Mouse (Mus musculus) midbrain, postnatal 0 days (tissue): Measurements from ENCODE around the gene St8sia2. TPM values are rescaled to one million over a fixed set of nuclear protein-coding genes. Genes with fewer than 3 reads are reported as not detected.

Experiments used
- ATAC-seq: fragments of 200-750 bp; cut with Nextera tagmentation; 2 replicates; pipeline ENCODE4 v1.8.0; 2017; ENCODE audit warnings: moderate number of reproducible peaks, mild to moderate bottlenecking, moderate TSS enrichment, moderate library complexity; ENCODE audit not compliant: low FRiP score
- DNase-seq: peaks from one replicate; pipeline ENCODE4 v3.0.0-alpha.2; 2015; ENCODE audit warnings: low spot score
- H3K27ac ChIP-seq: fragments of 300-500 bp; sonication (generic); 2 replicates; pipeline ENCODE4 v1.5.1; 2014; ENCODE audit warnings: low read depth, mild to moderate bottlenecking, low read length, mixed read lengths
- H3K27me3 ChIP-seq: fragments of 300-500 bp; sonication (generic); 2 replicates; pipeline ENCODE4 v1.6.1; 2014; ENCODE audit warnings: low read length, control low read depth, mixed read lengths; ENCODE audit not compliant: insufficient read depth
- H3K36me3 ChIP-seq: fragments of 300-500 bp; sonication (generic); 2 replicates; pipeline ENCODE4 v1.6.1; 2014; ENCODE audit warnings: low read length, control low read depth, mixed read lengths; ENCODE audit not compliant: insufficient read depth
- H3K4me1 ChIP-seq: fragments of 300-500 bp; sonication (generic); 2 replicates; pipeline ENCODE4 v1.6.1; 2014; ENCODE audit warnings: mild to moderate bottlenecking, control low read depth, antibody characterized with exemption, low read length, mixed read lengths; ENCODE audit not compliant: insufficient read depth
- H3K4me2 ChIP-seq: fragments of 300-500 bp; sonication (generic); 2 replicates; pipeline ENCODE4 v1.6.1; 2014; ENCODE audit warnings: low read depth, mild to moderate bottlenecking, low read length, mixed read lengths; ENCODE audit not compliant: poor library complexity, severe bottlenecking
- H3K4me3 ChIP-seq: fragments of 300-500 bp; sonication (generic); 2 replicates; pipeline ENCODE4 v1.5.1; 2014; ENCODE audit warnings: low read depth, mild to moderate bottlenecking, low read length, moderate library complexity
- H3K9ac ChIP-seq: fragments of 300-500 bp; sonication (generic); replicated peaks from 2 replicates; pipeline ENCODE4 v1.6.1; 2014; ENCODE audit warnings: mild to moderate bottlenecking, low read length, moderate library complexity, mixed read lengths; ENCODE audit not compliant: poor library complexity, severe bottlenecking
- H3K9me3 ChIP-seq: fragments of 300-500 bp; sonication (generic); 2 replicates; pipeline ENCODE4 v1.6.1; 2016; ENCODE audit warnings: low read length, control low read depth
- CTCF ChIP-seq: IDR thresholded peaks from 2 replicates; pipeline ENCODE4 v1.5.1; 2016; ENCODE audit warnings: antibody characterized with exemption, mild to moderate bottlenecking
- WGBS: fragments of 180-500 bp; shearing (Covaris S2); extraction: QIAGEN DNeasy Blood & Tissue Kit; methylation state at CpG from one replicate; pipeline ENCODE4 v1.1.7; 2014; 5-methylcytosine and 5-hydroxymethylcytosine counted together
- polyA plus RNA-seq: library from polyadenylated mRNA; unstranded; fragments of >200 nt; fragmentation: Nextera tagmentation; extraction: Ambion mirVana; gene quantifications from 2 replicates; pipeline ENCODE4 v1.2.1, GENCODE M21; 2015
- total RNA-seq: library from RNA; depleted of rRNA; stranded (reverse); fragments of >200 nt; gene quantifications from 2 replicates; pipeline ENCODE4 v1.2.3, GENCODE M21; 2014

The St8sia2 gene
- total and polyA plus RNA-seq, 2 experiments from 2014 or later, result 75.1 to 88.1 TPM

DNA sequence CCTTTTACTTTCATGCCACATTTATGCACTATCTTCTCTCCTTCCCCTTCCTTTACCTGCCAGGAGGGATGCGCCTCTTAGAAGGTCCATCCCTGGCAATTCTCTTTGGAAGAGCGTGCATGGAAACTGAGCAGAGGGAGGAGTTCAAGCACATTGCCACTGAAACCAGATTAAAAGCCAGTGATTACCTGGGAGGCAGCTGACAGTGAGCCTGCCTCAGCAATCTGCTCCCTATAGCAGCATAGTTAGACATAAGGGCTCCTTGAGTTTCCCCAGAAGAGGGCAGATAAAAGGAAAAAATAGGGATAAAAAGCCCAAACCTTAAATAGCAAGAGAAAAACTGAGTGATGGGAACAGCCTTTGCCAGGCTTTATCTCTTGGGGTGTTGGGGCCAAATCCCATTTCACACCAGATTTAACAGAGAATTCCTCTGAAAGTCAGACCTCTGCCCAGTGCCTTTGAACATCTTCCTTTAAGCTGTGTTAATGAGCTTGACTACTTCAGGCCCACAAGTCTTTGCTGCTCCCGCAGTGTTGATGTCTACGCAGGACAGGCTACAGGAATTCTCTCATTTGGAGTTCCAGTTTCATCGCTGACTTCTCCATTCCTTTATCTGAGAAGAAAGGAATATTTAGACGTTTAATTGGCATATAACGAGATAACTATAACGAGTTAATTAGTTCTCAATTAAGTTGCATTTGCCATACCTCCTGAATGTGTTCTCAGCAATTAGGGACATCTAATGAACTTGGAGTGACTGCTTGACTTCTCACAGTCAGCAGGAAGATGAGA, 31.9 kb upstream of the St8sia2 start:
- no peak overlapping the region for H3K9ac ChIP-seq
- WGBS, result 33% methylated on average over 8 of the region's 8 CpGs
- H3K4me1 ChIP-seq, result no peaks in the 10 kb centered on the region
- no peak overlapping the region for H3K27ac ChIP-seq
- ATAC-seq, result no peak
- no peak overlapping the region for H3K4me3 ChIP-seq
- no peak for TF ChIP-seq CTCF
- H3K36me3 ChIP-seq, result no peaks in the 10 kb centered on the region
- no peak overlapping the region for H3K4me2 ChIP-seq
- H3K9me3 ChIP-seq, result no peaks in the 10 kb centered on the region
- no peaks in the 10 kb centered on the region for H3K27me3 ChIP-seq
- DNase-seq, result no peak

DNA sequence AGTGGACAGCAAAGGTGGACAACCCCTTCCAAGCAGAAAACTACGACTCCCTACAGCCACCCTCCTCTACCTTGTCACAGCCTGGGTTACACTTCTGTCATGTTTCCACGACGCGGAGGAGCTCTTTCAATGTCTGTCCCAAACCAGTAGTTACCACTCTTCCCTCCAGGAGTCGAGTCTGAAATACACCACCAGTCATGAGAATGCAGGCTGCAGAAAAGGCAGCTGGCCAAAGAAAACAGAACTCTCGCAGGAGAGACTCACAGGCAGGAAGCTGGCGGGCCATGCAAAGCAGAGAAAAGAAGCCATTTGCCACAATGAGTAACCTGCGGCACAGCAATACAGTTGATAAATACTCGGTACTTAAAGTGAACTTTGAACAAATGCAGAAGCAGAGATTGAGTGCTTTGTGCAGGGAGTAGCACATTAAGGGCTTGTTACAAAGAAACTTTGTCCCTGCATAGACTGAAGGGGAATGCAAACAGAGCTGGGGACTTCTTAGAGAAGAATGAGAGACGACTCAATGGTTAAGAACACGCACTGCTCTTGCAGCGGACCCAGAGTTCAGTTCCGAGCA, 30.2 kb upstream of the St8sia2 start:
- no peak overlapping the region for H3K4me3 ChIP-seq
- DNase-seq, result peak; percentile 32
- H3K9ac ChIP-seq, result no peak overlapping the region
- no peaks in the 10 kb centered on the region for H3K9me3 ChIP-seq
- no peaks in the 10 kb centered on the region for H3K36me3 ChIP-seq
- ATAC-seq, result no peak
- no peaks in the 10 kb centered on the region for H3K4me1 ChIP-seq
- 50% methylated on average over 13 of the region's 13 CpGs for WGBS
- no peaks in the 10 kb centered on the region for H3K27me3 ChIP-seq
- no peak overlapping the region for H3K4me2 ChIP-seq
- no peak for TF ChIP-seq CTCF
- H3K27ac ChIP-seq, result no peak overlapping the region

DNA sequence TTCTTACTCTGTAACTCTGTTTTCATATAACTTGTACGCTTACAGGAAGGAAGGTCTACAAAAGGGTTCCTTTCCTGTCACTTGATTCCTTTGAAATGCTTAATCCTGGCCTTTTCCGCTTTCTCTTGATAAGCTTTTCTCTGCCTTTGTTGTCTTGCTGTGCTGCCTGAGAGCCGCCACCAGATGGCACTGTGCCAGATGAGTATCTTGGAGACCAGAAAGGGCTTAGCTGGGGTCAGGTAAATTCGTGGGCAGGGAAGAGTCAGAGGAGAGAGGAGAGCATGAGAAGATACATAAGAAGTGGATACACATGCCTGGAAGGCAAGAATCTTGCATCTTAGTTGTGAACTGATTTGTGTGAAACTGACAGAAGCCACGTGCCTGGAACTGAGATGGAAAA, 11.5 kb upstream of the St8sia2 start:
- no peaks in the 10 kb centered on the region for H3K36me3 ChIP-seq

DNA sequence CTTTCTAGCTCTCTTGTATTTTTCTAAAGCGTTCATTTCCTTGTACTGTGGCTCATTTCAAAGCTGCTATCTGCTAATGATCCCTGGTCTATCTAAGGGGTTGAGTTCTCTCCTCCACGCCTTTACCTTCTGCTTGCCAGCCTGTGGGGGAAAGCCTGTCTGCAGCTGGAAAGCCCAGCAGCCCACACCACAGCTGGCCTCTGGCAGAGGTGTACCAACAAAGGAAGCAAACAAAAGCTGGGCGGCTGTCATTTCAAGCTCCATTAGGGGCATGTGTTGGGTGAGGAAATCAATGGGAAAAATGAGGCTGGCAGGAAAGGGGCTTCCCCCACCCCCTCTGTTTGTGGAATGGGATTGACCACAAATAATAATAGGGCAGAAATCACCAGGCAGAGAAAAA, 10.7 kb upstream of the St8sia2 start:
- no peak for TF ChIP-seq CTCF

More for the DNA sequence above, 11.5 kb upstream of the St8sia2 start:
- peak; percentile 83 for DNase-seq
- H3K27me3 ChIP-seq, result no peaks in the 10 kb centered on the region
- no peaks in the 10 kb centered on the region for H3K4me1 ChIP-seq
- no peaks in the 10 kb centered on the region for H3K9me3 ChIP-seq
- H3K9ac ChIP-seq, result no peak overlapping the region
- H3K4me3 ChIP-seq, result no peak overlapping the region
- TF ChIP-seq CTCF, result peak; percentile 97
- H3K4me2 ChIP-seq, result no peak overlapping the region
- H3K27ac ChIP-seq, result no peak overlapping the region
- WGBS, result 10% methylated on average over 5 of the region's 5 CpGs
- no peak for ATAC-seq

DNA sequence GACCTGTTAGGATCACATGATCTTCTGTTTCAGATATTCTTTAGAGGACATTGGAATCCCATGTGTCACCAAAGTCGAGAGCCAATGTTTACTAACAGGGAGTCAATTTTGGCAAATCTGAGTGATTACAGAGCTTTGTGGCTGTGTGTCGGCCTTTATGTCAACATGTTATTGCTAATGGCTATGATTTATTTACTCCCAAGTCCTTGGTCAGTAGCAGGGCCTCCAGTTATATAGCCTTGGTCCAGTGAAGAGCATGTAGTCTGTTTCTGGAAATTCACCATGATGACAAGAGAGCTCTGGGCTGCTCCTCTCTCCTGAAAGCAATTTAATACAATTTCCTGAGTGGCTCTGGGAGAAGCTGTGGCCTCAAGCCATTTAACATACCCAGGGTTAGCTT, 9.1 kb upstream of the St8sia2 start:
- 93% methylated on average over 2 of the region's 2 CpGs for WGBS
- no peaks in the 10 kb centered on the region for H3K4me1 ChIP-seq
- no peaks in the 10 kb centered on the region for H3K9me3 ChIP-seq
- H3K27me3 ChIP-seq, result no peaks in the 10 kb centered on the region
- H3K27ac ChIP-seq, result no peak overlapping the region
- no peak for TF ChIP-seq CTCF
- no peaks in the 10 kb centered on the region for H3K36me3 ChIP-seq
- H3K9ac ChIP-seq, result no peak overlapping the region
- no peak for DNase-seq
- no peak overlapping the region for H3K4me2 ChIP-seq
- no peak for ATAC-seq
- no peak overlapping the region for H3K4me3 ChIP-seq

More for the DNA sequence above, 10.7 kb upstream of the St8sia2 start:
- H3K9me3 ChIP-seq, result no peaks in the 10 kb centered on the region
- WGBS, result 49% methylated on average over 3 of the region's 3 CpGs
- H3K27ac ChIP-seq, result no peak overlapping the region
- H3K4me2 ChIP-seq, result no peak overlapping the region
- ATAC-seq (no peak), DNase-seq (no peak)
- no peaks in the 10 kb centered on the region for H3K4me1 ChIP-seq
- no peak overlapping the region for H3K4me3 ChIP-seq
- no peaks in the 10 kb centered on the region for H3K36me3 ChIP-seq
- H3K9ac ChIP-seq, result no peak overlapping the region
- H3K27me3 ChIP-seq, result no peaks in the 10 kb centered on the region

DNA sequence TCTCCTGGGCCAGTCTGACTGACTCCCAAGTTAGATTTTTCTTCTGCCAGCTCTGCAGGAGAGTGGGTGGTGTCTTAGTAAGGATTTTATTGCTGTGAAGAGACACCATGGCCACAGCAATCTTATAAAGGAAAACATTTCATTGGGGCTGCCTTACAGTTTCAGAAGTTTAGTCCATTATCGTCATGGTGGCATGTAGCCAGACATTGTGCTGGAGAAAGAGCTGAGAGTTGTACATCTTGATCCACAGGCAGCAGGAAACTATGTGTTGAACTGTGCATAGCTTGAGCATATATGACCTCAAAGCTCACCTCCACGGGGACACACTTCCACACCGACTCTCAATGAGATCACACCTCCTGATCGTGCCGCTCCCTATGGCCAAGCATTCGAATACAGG, 8.3 kb upstream of the St8sia2 start:
- no peaks in the 10 kb centered on the region for H3K4me1 ChIP-seq
- no peaks in the 10 kb centered on the region for H3K27me3 ChIP-seq
- H3K9me3 ChIP-seq, result no peaks in the 10 kb centered on the region
- TF ChIP-seq CTCF, result no peak
- no peaks in the 10 kb centered on the region for H3K36me3 ChIP-seq
- DNase-seq (no peak), ATAC-seq (no peak)
- H3K4me2 ChIP-seq, result no peak overlapping the region
- 86% methylated on average over 6 of the region's 6 CpGs for WGBS
- no peak overlapping the region for H3K4me3 ChIP-seq
- no peak overlapping the region for H3K9ac ChIP-seq
- H3K27ac ChIP-seq, result no peak overlapping the region
